Mouse (Mus musculus): ENCODE data around the gene Gm49322. TPM values are rescaled to one million over a fixed set of nuclear protein-coding genes. Genes with fewer than 3 reads are reported as not detected.
"Not testable (repeated sequence)": the region's sequence is repeated elsewhere in the genome, so short reads cannot be mapped to it uniquely, and the experiment has no call there.

Gm49322 gene
- 3.7 and 4.4 TPM in 2 replicates for polyA plus RNA-seq (2015; fragmentation: Nextera tagmentation; extraction: Ambion mirVana)

DNA sequence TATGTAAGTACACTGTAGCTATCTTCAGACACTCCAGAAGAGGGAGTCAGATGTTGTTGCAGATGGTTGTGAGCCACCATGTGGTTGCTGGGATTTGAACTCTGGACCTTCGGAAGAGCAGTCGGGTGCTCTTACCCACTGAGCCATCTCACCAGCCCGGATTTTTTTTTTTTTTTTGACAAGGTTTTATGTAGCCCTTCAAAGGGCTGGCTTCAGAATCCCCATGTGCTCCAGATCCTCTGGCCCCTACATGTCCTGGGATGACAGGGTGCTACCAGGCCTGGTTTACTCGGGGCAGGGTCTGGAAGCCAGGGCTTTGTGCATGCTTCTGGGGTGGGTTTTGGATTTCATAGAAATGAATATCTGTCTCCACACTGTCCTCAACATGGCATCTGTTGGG, at the start of gene Gm49322:
Gene Gm49322, plus strand, starts transcription at position 301 of the 400 bp plus-strand sequence.
- peaks cover 15% of the 10 kb centered on the region for H3K4me1 ChIP-seq (replicated peaks; ENCODE audit: control insufficient read depth, insufficient read depth, low read length)
- 67% methylated on average over 3 of the region's 4 CpGs for WGBS

DNA sequence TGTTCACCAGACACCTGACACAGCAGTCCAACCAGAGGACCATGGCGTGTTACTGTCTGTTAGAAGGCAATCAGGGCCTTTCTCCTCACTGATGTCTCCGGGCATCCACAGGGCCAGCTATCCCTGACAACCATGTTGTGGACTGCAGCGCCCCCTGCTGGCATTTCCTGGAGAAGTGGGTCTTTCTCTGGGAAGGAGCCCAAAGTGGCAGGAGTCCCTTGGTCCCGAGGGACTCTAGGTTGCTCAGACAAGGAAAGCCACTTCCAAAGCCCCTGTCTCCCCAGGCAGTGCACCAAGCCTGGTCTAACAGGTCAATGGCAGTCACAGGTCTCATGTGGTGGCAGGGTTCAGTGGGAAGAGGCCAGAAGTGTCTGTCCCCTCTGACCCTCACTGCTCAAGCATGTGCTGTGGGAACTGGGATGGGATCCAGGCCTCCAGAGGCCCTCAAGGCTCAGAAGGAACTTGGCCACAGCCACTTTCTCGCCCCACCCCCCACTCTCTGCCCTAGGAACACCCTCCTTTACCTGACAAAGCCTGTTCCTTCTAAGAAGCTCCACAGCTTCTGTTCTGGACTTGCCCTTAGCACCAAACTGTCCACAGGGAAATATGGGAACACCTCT, 48.4 kb upstream of the Gm49322 start:
- Histone ChIP-seq H3K4me3 (ENCODE audit: low read length) (no peak overlapping the region), H3K36me3 (ENCODE audit: control insufficient read depth, insufficient read depth, low read length) (no peaks in the 10 kb centered on the region), H3K27me3 (ENCODE audit: control insufficient read depth, insufficient read depth, low read depth, low read length) (no peaks in the 10 kb centered on the region), H3K9me3 (ENCODE audit: control insufficient read depth, low read length) (no peaks in the 10 kb centered on the region), H3K27ac (ENCODE audit: low read length) (peak overlapping the region; percentile 25), H3K9ac (ENCODE audit: low read length) (peak overlapping the region; percentile 39), H3K4me2 (ENCODE audit: low read depth, low read length) (0 out of 2 replicates have a peak overlapping the region, but pooled peaks have one; percentile 2), H3K4me1 (replicated peaks; ENCODE audit: control insufficient read depth, insufficient read depth, low read length) (peaks cover 30% of the 10 kb centered on the region)
- no peak for ATAC-seq (ENCODE audit: low read depth)
- 21% methylated on average over 5 of the region's 5 CpGs for WGBS

More for the DNA sequence above, at the start of gene Gm49322:
- H3K9ac ChIP-seq (ENCODE audit: low read length); H3K4me3 ChIP-seq (ENCODE audit: low read length); ATAC-seq (ENCODE audit: low read depth); H3K4me2 ChIP-seq (ENCODE audit: low read depth, low read length); H3K27ac ChIP-seq (ENCODE audit: low read length); H3K9me3 ChIP-seq (ENCODE audit: control insufficient read depth, low read length); H3K27me3 ChIP-seq (ENCODE audit: control insufficient read depth, insufficient read depth, low read depth, low read length): not testable (repeated sequence)
- H3K36me3 ChIP-seq (ENCODE audit: control insufficient read depth, insufficient read depth, low read length): peaks cover 24% of the 10 kb centered on the region

DNA sequence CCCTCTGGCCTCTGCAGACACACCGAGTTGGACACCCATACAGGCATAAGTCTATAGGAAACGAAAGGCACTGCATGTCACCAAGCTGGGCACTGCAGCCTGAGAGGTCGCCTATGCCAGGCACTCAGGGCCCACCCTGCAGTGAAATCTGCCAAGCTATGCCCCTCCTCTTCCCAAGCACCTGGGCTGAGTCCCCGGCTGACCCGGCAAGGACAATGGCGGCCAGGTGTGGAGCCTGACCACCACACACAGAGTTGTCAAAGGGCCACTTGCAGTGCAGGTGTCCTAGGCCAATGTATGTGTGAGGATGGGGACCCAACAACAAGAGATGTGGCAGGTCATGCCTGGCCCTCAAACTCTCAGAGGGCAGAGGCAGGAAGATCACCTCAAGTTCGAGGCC, 46.4 kb upstream of the Gm49322 start:
- Histone ChIP-seq H3K4me3 (ENCODE audit: low read length) (no peak overlapping the region), H3K9ac (ENCODE audit: low read length) (no peak overlapping the region), H3K27me3 (ENCODE audit: control insufficient read depth, insufficient read depth, low read depth, low read length) (no peaks in the 10 kb centered on the region), H3K4me1 (replicated peaks; ENCODE audit: control insufficient read depth, insufficient read depth, low read length) (peaks cover 30% of the 10 kb centered on the region), H3K27ac (ENCODE audit: low read length) (no peak overlapping the region), H3K4me2 (ENCODE audit: low read depth, low read length) (no peak overlapping the region), H3K36me3 (ENCODE audit: control insufficient read depth, insufficient read depth, low read length) (no peaks in the 10 kb centered on the region), H3K9me3 (ENCODE audit: control insufficient read depth, low read length) (no peaks in the 10 kb centered on the region)
- no peak for ATAC-seq (ENCODE audit: low read depth)
- 85% methylated on average over 7 of the region's 7 CpGs for WGBS

DNA sequence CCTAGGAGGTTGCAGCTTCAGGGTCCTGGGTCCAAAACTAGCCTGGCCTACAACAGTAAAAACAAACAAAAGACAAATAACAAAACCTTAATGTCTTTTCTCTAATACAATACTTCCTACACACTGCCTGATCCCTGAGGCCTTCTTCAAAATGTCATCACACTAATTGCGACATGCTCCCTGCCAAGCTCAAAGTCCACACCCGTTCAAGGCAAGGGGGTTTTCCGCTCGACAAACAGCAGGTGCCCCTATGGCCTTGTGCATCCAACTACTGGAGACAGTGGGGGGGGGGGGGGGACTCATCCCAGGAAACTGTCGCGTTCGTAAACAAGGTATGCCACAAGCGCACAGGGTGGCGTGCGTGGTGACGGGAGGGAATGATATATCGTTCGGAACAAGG, 45.2 kb upstream of the Gm49322 start:
- peaks cover 30% of the 10 kb centered on the region for H3K4me1 ChIP-seq (replicated peaks; ENCODE audit: control insufficient read depth, insufficient read depth, low read length)
- H3K9ac ChIP-seq (ENCODE audit: low read length): peak overlapping the region; percentile 98
- H3K27ac ChIP-seq (ENCODE audit: low read length): peak overlapping the region; percentile 95; the same call in 1 of the 2 replicates
- H3K9me3 ChIP-seq (ENCODE audit: control insufficient read depth, low read length): no peaks in the 10 kb centered on the region
- no peak for ATAC-seq (ENCODE audit: low read depth)
- H3K4me3 ChIP-seq (ENCODE audit: low read length): peak overlapping the region; percentile 98
- peak overlapping the region; percentile 97 for H3K4me2 ChIP-seq (ENCODE audit: low read depth, low read length)
- H3K36me3 ChIP-seq (ENCODE audit: control insufficient read depth, insufficient read depth, low read length): no peaks in the 10 kb centered on the region
- WGBS: 1% methylated on average over 13 of the region's 13 CpGs
- H3K27me3 ChIP-seq (ENCODE audit: control insufficient read depth, insufficient read depth, low read depth, low read length): no peaks in the 10 kb centered on the region

DNA sequence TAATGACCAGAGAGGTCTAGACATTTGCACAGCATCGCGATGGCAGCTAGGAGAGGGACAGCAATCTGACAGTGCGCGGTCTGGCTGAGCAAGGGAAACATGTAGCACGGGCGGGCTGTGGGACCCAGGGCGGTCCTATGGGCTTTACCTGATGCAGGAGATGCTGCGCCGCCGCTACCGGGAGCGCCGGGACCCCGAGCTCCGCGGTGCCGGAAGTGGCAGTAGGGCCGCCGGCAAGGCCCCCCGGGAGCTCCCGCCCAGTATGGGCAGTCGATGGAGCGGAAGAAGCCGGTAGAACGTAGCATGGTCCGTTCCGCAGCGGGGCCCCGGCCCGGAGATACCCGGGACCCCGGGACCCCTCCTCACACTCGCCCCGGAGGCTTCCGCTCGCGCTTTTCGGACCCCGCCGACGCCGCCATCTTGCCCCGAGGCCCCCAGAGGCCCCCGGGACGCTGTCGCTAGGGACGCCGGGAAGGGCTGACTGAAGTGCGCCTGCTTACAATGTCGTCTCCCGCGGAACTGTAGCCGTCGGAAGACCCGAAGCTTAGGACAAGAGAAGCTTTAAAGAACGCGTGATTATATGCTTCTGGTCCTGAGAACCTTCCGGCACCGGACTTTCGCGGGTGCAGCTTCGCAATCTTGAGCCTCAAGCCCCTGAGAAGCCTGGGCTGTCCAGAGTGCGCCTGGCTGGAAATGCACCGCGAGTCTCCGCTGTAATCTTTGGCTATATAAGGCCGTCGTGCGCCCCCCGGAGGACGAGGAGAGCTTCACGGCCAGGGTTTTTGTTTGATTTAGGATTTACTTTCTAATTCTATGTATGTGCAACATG, 44.5 kb upstream of the Gm49322 start, which contains the start of gene Rexo1:
Gene Rexo1, minus strand, starts transcription at position 445 of the 829 bp plus-strand sequence.
- Histone ChIP-seq H3K9me3 (ENCODE audit: control insufficient read depth, low read length) (no peaks in the 10 kb centered on the region), H3K36me3 (ENCODE audit: control insufficient read depth, insufficient read depth, low read length) (no peaks in the 10 kb centered on the region), H3K4me2 (ENCODE audit: low read depth, low read length) (peak within 1 kb of the TSS; percentile 97), H3K9ac (ENCODE audit: low read length) (peak within 1 kb of the TSS; percentile 98), H3K4me3 (ENCODE audit: low read length) (peak within 1 kb of the TSS; percentile 98), H3K27me3 (ENCODE audit: control insufficient read depth, insufficient read depth, low read depth, low read length) (no peaks in the 10 kb centered on the region), H3K27ac (ENCODE audit: low read length) (peak within 1 kb of the TSS; percentile 95), H3K4me1 (replicated peaks; ENCODE audit: control insufficient read depth, insufficient read depth, low read length) (peaks cover 30% of the 10 kb centered on the region)
- peak; percentile 91 for ATAC-seq (ENCODE audit: low read depth)
- under 1% methylated on average over 72 of the region's 72 CpGs for WGBS

DNA sequence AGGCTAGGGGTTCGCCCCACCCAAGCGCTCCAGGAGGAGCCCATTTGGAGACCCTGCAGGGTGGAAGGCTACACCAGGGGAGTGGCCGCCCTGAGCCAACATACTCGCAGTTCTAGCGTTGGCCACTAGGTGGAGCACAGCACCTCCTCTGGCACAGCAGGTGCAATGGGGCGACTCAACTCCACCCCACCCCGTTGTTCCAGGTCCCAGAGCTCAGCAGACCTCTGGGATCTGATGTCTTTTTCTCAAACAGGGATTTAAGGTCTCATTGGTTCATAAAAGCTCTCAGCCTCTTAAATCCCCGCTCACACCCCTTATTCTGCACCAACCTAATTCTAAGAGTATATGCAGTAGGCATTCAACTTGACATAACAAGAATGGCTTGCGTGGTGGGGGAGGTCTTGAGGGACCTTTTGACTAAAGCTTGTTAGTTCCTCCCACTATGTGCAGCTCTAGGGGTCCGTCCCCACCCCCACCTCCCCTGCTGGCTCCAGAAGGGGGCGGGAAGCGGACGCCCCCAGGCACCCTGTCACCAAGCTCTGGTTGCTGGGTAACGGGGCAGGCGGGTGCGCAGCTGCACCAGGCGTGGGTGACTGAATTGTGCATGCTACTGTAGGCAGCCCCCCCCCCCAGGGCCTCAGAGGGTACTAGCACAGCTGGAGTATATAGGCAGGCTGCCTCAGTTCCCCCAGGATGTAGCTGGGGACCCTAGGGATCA, 39.3 kb upstream of the Gm49322 start:
- no peak overlapping the region for H3K4me3 ChIP-seq (ENCODE audit: low read length)
- peak; percentile 22; the same call in 1 of the 2 replicates for ATAC-seq (ENCODE audit: low read depth)
- H3K36me3 ChIP-seq (ENCODE audit: control insufficient read depth, insufficient read depth, low read length): no peaks in the 10 kb centered on the region
- H3K27ac ChIP-seq (ENCODE audit: low read length): no peak overlapping the region
- H3K4me1 ChIP-seq (replicated peaks; ENCODE audit: control insufficient read depth, insufficient read depth, low read length): peaks cover 14% of the 10 kb centered on the region
- no peaks in the 10 kb centered on the region for H3K27me3 ChIP-seq (ENCODE audit: control insufficient read depth, insufficient read depth, low read depth, low read length)
- WGBS: 29% methylated on average over 17 of the region's 17 CpGs
- H3K9ac ChIP-seq (ENCODE audit: low read length): no peak overlapping the region
- H3K4me2 ChIP-seq (ENCODE audit: low read depth, low read length): no peak overlapping the region
- no peaks in the 10 kb centered on the region for H3K9me3 ChIP-seq (ENCODE audit: control insufficient read depth, low read length)

DNA sequence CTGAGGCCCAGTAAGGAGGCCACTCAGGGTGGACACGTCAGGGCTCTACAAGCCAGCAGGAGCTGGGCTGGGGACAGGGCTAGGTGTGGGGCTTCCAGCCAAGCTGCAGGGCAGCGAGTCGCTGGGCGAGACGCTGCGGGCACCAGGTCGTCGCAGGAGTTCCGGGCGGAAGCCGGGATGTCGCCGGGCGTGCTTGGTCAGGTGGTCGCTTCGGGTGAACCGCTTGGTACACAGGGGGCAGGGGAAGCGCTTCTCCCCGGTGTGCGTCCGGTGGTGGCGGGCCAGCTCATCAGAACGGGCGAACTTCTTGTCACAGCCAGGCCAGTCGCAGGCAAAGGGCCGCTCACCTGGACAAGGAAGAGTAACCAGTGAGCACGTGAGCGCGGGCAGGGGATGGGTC, 36.9 kb upstream of the Gm49322 start:
- Histone ChIP-seq H3K4me3 (ENCODE audit: low read length) (no peak overlapping the region), H3K27me3 (ENCODE audit: control insufficient read depth, insufficient read depth, low read depth, low read length) (no peaks in the 10 kb centered on the region), H3K36me3 (ENCODE audit: control insufficient read depth, insufficient read depth, low read length) (no peaks in the 10 kb centered on the region), H3K27ac (ENCODE audit: low read length) (no peak overlapping the region), H3K9me3 (ENCODE audit: control insufficient read depth, low read length) (no peaks in the 10 kb centered on the region), H3K9ac (ENCODE audit: low read length) (no peak overlapping the region), H3K4me1 (replicated peaks; ENCODE audit: control insufficient read depth, insufficient read depth, low read length) (peaks cover 17% of the 10 kb centered on the region), H3K4me2 (ENCODE audit: low read depth, low read length) (no peak overlapping the region)
- 88% methylated on average over 29 of the region's 29 CpGs for WGBS
- ATAC-seq (ENCODE audit: low read depth): no peak

DNA sequence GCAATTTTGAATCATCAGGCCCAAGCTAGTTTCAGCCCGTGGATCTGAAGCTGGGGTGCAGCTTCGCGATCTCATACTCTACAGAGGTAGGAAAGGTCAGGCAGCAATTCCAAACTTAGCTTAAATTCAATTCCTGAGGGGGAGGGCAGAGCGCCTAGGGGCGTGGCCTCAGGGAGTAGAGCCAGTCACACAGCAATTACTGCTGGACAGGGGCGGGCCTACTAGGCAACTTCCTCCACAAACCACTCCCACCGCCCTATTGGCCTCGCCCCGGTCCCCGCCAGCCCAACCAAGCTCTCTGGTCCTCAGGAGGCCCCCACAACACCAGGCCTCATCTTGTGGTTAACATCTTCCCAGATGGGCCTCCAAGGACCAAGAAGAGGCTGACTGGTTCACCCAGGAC, 36.2 kb upstream of the Gm49322 start:
- WGBS: 30% methylated on average over 10 of the region's 10 CpGs
- Histone ChIP-seq H3K9me3 (ENCODE audit: control insufficient read depth, low read length) (no peaks in the 10 kb centered on the region), H3K4me1 (replicated peaks; ENCODE audit: control insufficient read depth, insufficient read depth, low read length) (peaks cover 24% of the 10 kb centered on the region), H3K36me3 (ENCODE audit: control insufficient read depth, insufficient read depth, low read length) (no peaks in the 10 kb centered on the region), H3K4me2 (ENCODE audit: low read depth, low read length) (no peak overlapping the region; the same call in 1 of the 2 replicates), H3K4me3 (ENCODE audit: low read length) (no peak overlapping the region), H3K27me3 (ENCODE audit: control insufficient read depth, insufficient read depth, low read depth, low read length) (no peaks in the 10 kb centered on the region), H3K9ac (ENCODE audit: low read length) (no peak overlapping the region), H3K27ac (ENCODE audit: low read length) (no peak overlapping the region)
- peak; percentile 43 for ATAC-seq (ENCODE audit: low read depth)

DNA sequence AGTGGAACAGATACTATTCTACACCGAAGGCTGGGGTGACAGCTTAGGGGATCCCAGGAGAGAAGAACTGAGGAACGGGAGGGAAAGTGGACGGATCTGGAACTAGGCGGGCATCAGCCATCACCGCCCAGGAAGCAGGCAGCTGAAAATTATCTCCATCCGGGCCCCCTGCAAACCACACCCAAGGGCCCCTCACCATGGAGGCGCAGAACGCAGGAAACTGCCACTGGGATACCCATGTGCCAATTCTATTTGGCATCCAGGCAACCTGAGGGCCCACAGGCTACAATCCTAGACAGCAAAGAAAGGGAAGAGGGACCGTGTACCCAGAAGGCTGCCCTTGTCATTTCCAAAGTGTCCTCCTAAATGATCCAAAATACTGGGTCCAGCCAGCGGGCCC, 35.4 kb upstream of the Gm49322 start:
- Histone ChIP-seq H3K27me3 (ENCODE audit: control insufficient read depth, insufficient read depth, low read depth, low read length) (no peaks in the 10 kb centered on the region), H3K9ac (ENCODE audit: low read length) (peak overlapping the region; percentile 57; the same call in 1 of the 2 replicates), H3K27ac (ENCODE audit: low read length) (no peak overlapping the region), H3K36me3 (ENCODE audit: control insufficient read depth, insufficient read depth, low read length) (no peaks in the 10 kb centered on the region), H3K4me3 (ENCODE audit: low read length) (no peak overlapping the region), H3K9me3 (ENCODE audit: control insufficient read depth, low read length) (no peaks in the 10 kb centered on the region), H3K4me2 (ENCODE audit: low read depth, low read length) (peak overlapping the region; percentile 49; the same call in 1 of the 2 replicates), H3K4me1 (replicated peaks; ENCODE audit: control insufficient read depth, insufficient read depth, low read length) (peaks cover 28% of the 10 kb centered on the region)
- no peak for ATAC-seq (ENCODE audit: low read depth)
- WGBS: 80% methylated on average over 10 of the region's 10 CpGs

All from lung, embryonic 16.5 days (tissue).